Mouse (Mus musculus) liver, adult 2 months (tissue): ENCODE data around the gene Ugt1a9.

Source experiments
- CTCF ChIP-seq: fragments of 200-500 bp; IDR thresholded peaks from 2 replicates; pipeline ENCODE4 v1.5.1; 2011; ENCODE audit warnings: low read depth, low read length, control low read depth
- POLR2A ChIP-seq: fragments of 200-500 bp; IDR thresholded peaks from 2 replicates; pipeline ENCODE4 v1.6.1; 2011; ENCODE audit warnings: low read length, control low read depth; ENCODE audit not compliant: insufficient read depth; ENCODE audit errors: extremely low read depth

GRCm38 (mm10) chr1:88233421-88234247 lies 163.0 kb downstream of the Ugt1a9 start:
- no peak for TF ChIP-seq POLR2A
- TF ChIP-seq CTCF, result no peak
